Mouse (Mus musculus) small intestine, adult 2 months (tissue): ENCODE data around the gene Col6a1.

Experiments used
- CTCF ChIP-seq: fragments of 200-500 bp; IDR thresholded peaks from 2 replicates; pipeline ENCODE4 v1.5.1; 2012; ENCODE audit warnings: low read depth, mild to moderate bottlenecking, control low read depth, inconsistent platforms, low read length, moderate library complexity, mixed read lengths; ENCODE audit not compliant: insufficient replicate concordance, insufficient read length; ENCODE audit errors: extremely low read depth
- POLR2A ChIP-seq: fragments of 200-500 bp; IDR thresholded peaks from 2 replicates; pipeline ENCODE4 v1.6.1; 2012; ENCODE audit warnings: low read depth, mild to moderate bottlenecking, control low read depth, inconsistent platforms, low read length, moderate library complexity

- no peak for TF ChIP-seq CTCF
- TF ChIP-seq POLR2A = no peak
Measured at GRCm38 (mm10) chr10:76721216-76721615, 4.8 kb downstream of the Col6a1 start.
